Mouse (Mus musculus) cerebellum, adult 2 months (tissue): ENCODE data around the gene Gprc5b.

Experiments used
- CTCF ChIP-seq: fragments of 200-500 bp; IDR thresholded peaks from 2 replicates; pipeline ENCODE4 v1.5.1; 2011; ENCODE audit warnings: low read depth, mild to moderate bottlenecking, control low read depth, low read length, moderate library complexity, borderline replicate concordance; ENCODE audit not compliant: insufficient read depth
- POLR2A ChIP-seq: fragments of 200-500 bp; IDR thresholded peaks from 2 replicates; pipeline ENCODE4 v1.6.1; 2011; ENCODE audit warnings: low read length, control low read depth, borderline replicate concordance; ENCODE audit not compliant: insufficient read depth

DNA sequence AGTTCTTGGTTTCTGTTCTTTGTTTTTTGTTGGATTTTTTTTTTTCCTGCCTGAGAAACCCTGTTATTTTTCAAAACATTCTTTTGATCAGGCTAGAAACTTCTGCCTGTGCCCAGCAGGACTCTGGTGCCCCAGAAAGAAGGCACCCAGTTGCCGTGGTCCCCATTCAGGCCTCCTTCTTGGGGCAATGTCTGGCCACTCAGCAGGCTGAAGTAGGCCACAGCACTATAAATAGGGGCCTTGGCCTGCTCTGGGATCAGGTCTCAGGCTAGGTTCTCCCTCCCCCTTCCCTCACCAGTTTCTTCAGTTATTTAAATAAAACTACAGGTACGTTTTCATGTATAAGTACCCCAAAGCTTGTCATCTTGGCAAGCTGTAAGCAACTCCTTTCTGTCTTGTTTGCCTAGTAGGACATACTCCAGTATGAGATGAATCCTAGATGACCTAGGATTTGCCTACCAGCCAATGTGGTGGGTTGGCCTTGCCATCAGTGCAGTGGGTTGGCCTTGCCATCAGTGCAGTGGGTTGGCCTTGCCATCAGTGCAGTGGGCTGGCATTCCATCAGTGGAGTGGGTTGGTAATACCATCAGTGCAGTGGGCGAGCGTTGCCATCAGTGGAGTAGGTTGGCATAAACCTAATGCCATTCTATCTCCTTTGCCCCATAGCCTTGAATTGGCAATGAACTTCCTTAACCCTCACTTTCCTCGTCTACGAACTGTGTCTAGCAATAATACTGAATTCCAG lies 68.3 kb downstream of the Gprc5b start:
- no peak for TF ChIP-seq CTCF
- TF ChIP-seq POLR2A = no peak
